Mouse (Mus musculus) heart, embryonic 13.5 days (tissue): ENCODE measurements around the gene Slc28a1. TPM values are rescaled to one million over a fixed set of nuclear protein-coding genes. Genes with fewer than 3 reads are reported as not detected.

Experiments used
- ATAC-seq: fragments of 200-750 bp; cut with Nextera tagmentation; 2 replicates; pipeline ENCODE4 v1.8.0; 2017; ENCODE audit warnings: moderate TSS enrichment; ENCODE audit not compliant: insufficient number of reproducible peaks, low FRiP score, low TSS enrichment; ENCODE audit errors: extremely low read depth
- H3K27ac ChIP-seq: fragments of 300-500 bp; sonication (generic); replicated peaks from 2 replicates; pipeline ENCODE4 v1.5.1; 2015; ENCODE audit warnings: moderate library complexity, mild to moderate bottlenecking, inconsistent platforms
- H3K27me3 ChIP-seq: fragments of 300-500 bp; sonication (generic); replicated peaks from 2 replicates; pipeline ENCODE4 v1.6.1; 2015; ENCODE audit warnings: mild to moderate bottlenecking, inconsistent platforms
- H3K36me3 ChIP-seq: fragments of 300-500 bp; sonication (generic); 2 replicates; pipeline ENCODE4 v1.6.1; 2015; ENCODE audit warnings: mild to moderate bottlenecking, inconsistent platforms
- H3K4me1 ChIP-seq: fragments of 300-500 bp; sonication (generic); 2 replicates; pipeline ENCODE4 v1.6.1; 2015; ENCODE audit warnings: inconsistent platforms
- H3K4me2 ChIP-seq: fragments of 300-500 bp; sonication (generic); 2 replicates; pipeline ENCODE4 v1.6.1; 2015; ENCODE audit warnings: inconsistent platforms, mild to moderate bottlenecking, moderate library complexity
- H3K4me3 ChIP-seq: fragments of 300-500 bp; sonication (generic); 2 replicates; pipeline ENCODE4 v1.5.1; 2015; ENCODE audit warnings: moderate library complexity, mild to moderate bottlenecking, inconsistent platforms
- H3K9ac ChIP-seq: fragments of 300-500 bp; sonication (generic); 2 replicates; pipeline ENCODE4 v1.6.1; 2015; ENCODE audit warnings: inconsistent platforms, mild to moderate bottlenecking, moderate library complexity
- H3K9me3 ChIP-seq: fragments of 300-500 bp; sonication (generic); 2 replicates; pipeline ENCODE4 v1.6.1; 2016; ENCODE audit warnings: inconsistent platforms
- WGBS: fragments of 180-500 bp; shearing (Covaris S2); methylation state at CpG from one replicate; pipeline ENCODE4 v1.1.7; 2015; ENCODE audit warnings: mixed read lengths; 5-methylcytosine and 5-hydroxymethylcytosine counted together
- polyA plus RNA-seq: library from polyadenylated mRNA; unstranded; fragments of >200 nt; fragmentation: Nextera tagmentation; extraction: Ambion mirVana; gene quantifications from 2 replicates; pipeline ENCODE4 v1.2.1, GENCODE M21; 2015

Gene Slc28a1
- 0.05 and 0.11 TPM in 2 replicates for polyA plus RNA-seq

- Histone ChIP-seq H3K4me2 (no peak within 1 kb of the TSS), H3K27me3 (no peaks in the 10 kb centered on the region), H3K9me3 (no peaks in the 10 kb centered on the region), H3K9ac (no peak within 1 kb of the TSS), H3K4me1 (peaks cover 26% of the 10 kb centered on the region), H3K36me3 (no peaks in the 10 kb centered on the region), H3K4me3 (no peak within 1 kb of the TSS), H3K27ac (no peak within 1 kb of the TSS)
- ATAC-seq: no peak
- WGBS: 53% methylated on average over 6 of the region's 6 CpGs
These were observed at the start of gene Slc28a1 for GRCm38 (mm10) chr7:81114555-81114954. Gene Slc28a1 (plus strand): TSS chr7:81114799.

GRCm38 (mm10) chr7:81066714-81067113, 47.9 kb upstream of the Slc28a1 start:
- Histone ChIP-seq H3K4me1 (peaks cover 45% of the 10 kb centered on the region), H3K27me3 (no peaks in the 10 kb centered on the region), H3K4me2 (no peak overlapping the region), H3K36me3 (peaks cover 82% of the 10 kb centered on the region), H3K4me3 (no peak overlapping the region), H3K9me3 (no peaks in the 10 kb centered on the region), H3K9ac (peak overlapping the region; percentile 30), H3K27ac (peak overlapping the region; percentile 39)
- ATAC-seq: no peak; the same call in 1 of the 2 replicates
- WGBS: 30% methylated on average over 6 of the region's 6 CpGs

DNA sequence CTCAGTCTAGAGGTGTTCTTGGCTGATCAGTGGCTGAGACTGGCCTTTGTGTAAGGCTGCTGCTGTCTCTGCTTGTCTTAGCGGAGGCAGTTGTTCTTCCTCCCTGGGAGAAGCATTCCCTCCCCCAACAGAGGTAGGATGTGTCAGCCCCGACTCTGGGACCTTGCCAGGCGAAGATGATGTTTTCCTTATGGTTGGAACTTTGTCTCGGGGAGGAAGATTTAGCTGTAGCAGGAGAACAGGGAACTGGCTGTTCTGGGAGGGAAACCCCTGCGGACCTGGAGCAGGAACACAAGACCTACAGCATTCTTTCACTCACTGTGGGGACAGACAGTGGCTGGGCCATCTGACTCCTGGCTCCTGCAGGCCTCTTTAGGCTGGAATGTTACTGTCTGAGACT, 42.1 kb upstream of the Slc28a1 start:
- Histone ChIP-seq H3K4me2 (no peak overlapping the region), H3K9ac (peak overlapping the region; percentile 37; the same call in 1 of the 2 replicates), H3K36me3 (peaks cover 75% of the 10 kb centered on the region), H3K4me3 (no peak overlapping the region), H3K4me1 (peaks cover 64% of the 10 kb centered on the region), H3K27ac (peak overlapping the region; percentile 79), H3K27me3 (no peaks in the 10 kb centered on the region), H3K9me3 (no peaks in the 10 kb centered on the region)
- ATAC-seq: no peak
- WGBS: 34% methylated on average over 5 of the region's 5 CpGs

DNA sequence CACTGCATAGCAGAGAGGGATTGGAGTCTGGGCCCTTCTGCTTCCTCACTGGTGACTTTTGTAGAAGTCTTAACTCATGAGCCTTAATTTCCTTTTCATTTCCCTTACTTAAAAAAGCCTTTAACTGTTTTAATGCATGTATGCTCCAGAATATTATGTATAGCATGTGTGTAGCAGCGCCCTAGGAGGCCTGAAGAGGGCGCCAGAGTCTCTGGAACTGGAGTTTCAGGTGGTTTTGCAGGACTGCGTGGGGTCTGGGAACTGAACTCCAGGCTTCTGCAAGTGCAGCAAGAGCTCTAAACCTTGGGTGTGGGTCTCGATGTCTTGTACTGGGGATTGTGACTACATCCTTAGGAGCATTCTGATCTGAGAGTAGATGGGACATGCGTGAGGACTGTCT, 41.3 kb upstream of the Slc28a1 start:
- Histone ChIP-seq H3K27me3 (no peaks in the 10 kb centered on the region), H3K27ac (peak overlapping the region; percentile 79), H3K9me3 (no peaks in the 10 kb centered on the region), H3K4me3 (no peak overlapping the region), H3K4me2 (no peak overlapping the region), H3K36me3 (peaks cover 75% of the 10 kb centered on the region), H3K4me1 (peaks cover 72% of the 10 kb centered on the region), H3K9ac (no peak overlapping the region)
- WGBS: 83% methylated on average over 5 of the region's 5 CpGs
- ATAC-seq: no peak

DNA sequence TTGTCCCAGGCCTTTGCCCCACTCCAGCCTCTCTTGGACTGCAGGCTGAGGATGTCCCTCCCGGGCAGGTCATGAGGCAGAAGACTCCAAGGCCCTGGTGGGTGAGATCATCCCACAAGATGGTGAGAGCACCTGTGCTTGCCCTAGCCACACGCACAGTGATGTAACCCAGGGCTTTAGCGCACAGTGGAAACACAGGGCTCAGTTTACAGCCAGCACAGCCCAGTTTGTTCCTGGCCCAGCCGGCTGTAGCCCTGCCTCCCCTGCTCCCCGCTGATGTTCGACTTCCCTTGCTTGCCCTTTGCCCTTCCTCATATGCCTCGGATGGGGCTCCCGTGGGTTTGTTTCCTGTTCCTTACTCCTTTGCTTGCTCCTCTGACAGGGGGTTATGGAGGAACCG, 40.1 kb upstream of the Slc28a1 start:
- Histone ChIP-seq H3K36me3 (peaks cover 69% of the 10 kb centered on the region), H3K4me3 (no peak overlapping the region), H3K4me2 (no peak overlapping the region), H3K4me1 (peaks cover 85% of the 10 kb centered on the region), H3K27ac (peak overlapping the region; percentile 98), H3K27me3 (no peaks in the 10 kb centered on the region), H3K9me3 (no peaks in the 10 kb centered on the region), H3K9ac (peak overlapping the region; percentile 15)
- WGBS: 48% methylated on average over 9 of the region's 9 CpGs
- no peak for ATAC-seq

DNA sequence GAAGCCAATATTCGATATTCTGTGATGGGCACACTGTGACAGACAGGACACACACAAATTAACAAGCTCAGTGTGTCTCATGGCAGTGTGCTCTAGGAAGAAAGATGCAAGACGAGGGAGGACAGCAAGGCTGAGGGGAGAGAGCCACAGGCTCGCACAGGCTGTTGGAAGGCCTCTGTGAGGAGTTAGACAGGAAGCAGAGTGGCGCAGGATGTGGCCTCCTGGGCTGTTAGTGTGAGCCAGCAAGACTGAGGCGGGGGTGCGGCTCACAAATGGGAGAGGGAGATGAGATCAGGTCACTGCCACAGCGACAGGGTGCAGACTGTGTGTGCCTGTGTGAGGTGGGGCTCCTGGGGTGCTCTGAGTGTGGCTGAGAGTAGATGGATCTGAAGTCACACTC, 39.3 kb upstream of the Slc28a1 start:
- peaks cover 61% of the 10 kb centered on the region for H3K36me3 ChIP-seq

GRCm38 (mm10) chr7:81075732-81076131, 38.9 kb upstream of the Slc28a1 start:
- H3K27me3 ChIP-seq: no peaks in the 10 kb centered on the region
- H3K9me3 ChIP-seq: no peaks in the 10 kb centered on the region
- peak overlapping the region; percentile 98 for H3K27ac ChIP-seq
- peaks cover 57% of the 10 kb centered on the region for H3K36me3 ChIP-seq
- 53% methylated on average over 5 of the region's 5 CpGs for WGBS
- H3K4me3 ChIP-seq: no peak overlapping the region
- H3K4me2 ChIP-seq: no peak overlapping the region
- peak overlapping the region; percentile 47 for H3K9ac ChIP-seq
- H3K4me1 ChIP-seq: peaks cover 91% of the 10 kb centered on the region
- no peak for ATAC-seq

More for the DNA sequence above, 39.3 kb upstream of the Slc28a1 start:
- H3K9me3 ChIP-seq: no peaks in the 10 kb centered on the region
- no peak overlapping the region for H3K4me2 ChIP-seq
- peaks cover 91% of the 10 kb centered on the region for H3K4me1 ChIP-seq
- 38% methylated on average over 7 of the region's 7 CpGs for WGBS
- peak overlapping the region; percentile 98 for H3K27ac ChIP-seq
- no peaks in the 10 kb centered on the region for H3K27me3 ChIP-seq
- peak overlapping the region; percentile 47 for H3K9ac ChIP-seq
- no peak for ATAC-seq
- no peak overlapping the region for H3K4me3 ChIP-seq

DNA sequence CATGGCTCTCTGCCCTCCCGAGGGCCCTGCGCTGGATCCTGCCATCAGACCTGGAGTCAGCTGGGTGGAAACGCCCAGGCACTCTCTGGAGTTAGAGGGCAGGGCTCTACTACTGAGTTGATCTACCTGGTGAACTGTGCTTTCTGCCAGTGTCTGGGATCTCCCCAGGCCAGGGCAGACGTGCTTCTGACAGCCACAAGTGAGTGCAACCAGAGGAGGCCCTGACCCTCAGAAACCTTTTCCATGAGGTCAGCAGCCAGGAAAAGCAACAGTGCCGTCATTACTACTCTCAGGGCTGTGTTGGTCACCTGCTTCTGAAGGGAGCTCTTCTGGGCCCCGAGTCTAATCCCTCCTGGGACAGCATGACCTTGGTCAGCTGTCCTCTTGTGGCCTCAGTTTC, 37.6 kb upstream of the Slc28a1 start:
- peak; percentile 59 for ATAC-seq
- Histone ChIP-seq H3K4me1 (peaks cover 88% of the 10 kb centered on the region), H3K27me3 (no peaks in the 10 kb centered on the region), H3K27ac (peak overlapping the region; percentile 98), H3K9me3 (no peaks in the 10 kb centered on the region), H3K9ac (peak overlapping the region; percentile 69), H3K4me3 (no peak overlapping the region), H3K36me3 (peaks cover 52% of the 10 kb centered on the region), H3K4me2 (no peak overlapping the region)
- WGBS: 31% methylated on average over 6 of the region's 6 CpGs

GRCm38 (mm10) chr7:81078740-81079139, 35.9 kb upstream of the Slc28a1 start:
- Histone ChIP-seq H3K27ac (peak overlapping the region; percentile 98), H3K4me3 (no peak overlapping the region), H3K4me1 (peaks cover 70% of the 10 kb centered on the region), H3K27me3 (no peaks in the 10 kb centered on the region), H3K36me3 (peaks cover 52% of the 10 kb centered on the region), H3K9me3 (no peaks in the 10 kb centered on the region), H3K4me2 (peak overlapping the region; percentile 29), H3K9ac (peak overlapping the region; percentile 69)
- 0 out of 2 replicates have a peak, but pooled peaks have one; percentile 35 for ATAC-seq
- 26% methylated on average over 6 of the region's 6 CpGs for WGBS

GRCm38 (mm10) chr7:81093420-81093965, 21.1 kb upstream of the Slc28a1 start:
- H3K4me1 ChIP-seq: peaks cover 24% of the 10 kb centered on the region
- H3K9me3 ChIP-seq: no peaks in the 10 kb centered on the region
- no peaks in the 10 kb centered on the region for H3K27me3 ChIP-seq
- ATAC-seq: no peak
- H3K4me3 ChIP-seq: no peak overlapping the region
- 51% methylated on average over 18 of the region's 18 CpGs for WGBS
- H3K27ac ChIP-seq: peak overlapping the region; percentile 67
- H3K9ac ChIP-seq: peak overlapping the region; percentile 61
- peaks cover 70% of the 10 kb centered on the region for H3K36me3 ChIP-seq
- no peak overlapping the region for H3K4me2 ChIP-seq

DNA sequence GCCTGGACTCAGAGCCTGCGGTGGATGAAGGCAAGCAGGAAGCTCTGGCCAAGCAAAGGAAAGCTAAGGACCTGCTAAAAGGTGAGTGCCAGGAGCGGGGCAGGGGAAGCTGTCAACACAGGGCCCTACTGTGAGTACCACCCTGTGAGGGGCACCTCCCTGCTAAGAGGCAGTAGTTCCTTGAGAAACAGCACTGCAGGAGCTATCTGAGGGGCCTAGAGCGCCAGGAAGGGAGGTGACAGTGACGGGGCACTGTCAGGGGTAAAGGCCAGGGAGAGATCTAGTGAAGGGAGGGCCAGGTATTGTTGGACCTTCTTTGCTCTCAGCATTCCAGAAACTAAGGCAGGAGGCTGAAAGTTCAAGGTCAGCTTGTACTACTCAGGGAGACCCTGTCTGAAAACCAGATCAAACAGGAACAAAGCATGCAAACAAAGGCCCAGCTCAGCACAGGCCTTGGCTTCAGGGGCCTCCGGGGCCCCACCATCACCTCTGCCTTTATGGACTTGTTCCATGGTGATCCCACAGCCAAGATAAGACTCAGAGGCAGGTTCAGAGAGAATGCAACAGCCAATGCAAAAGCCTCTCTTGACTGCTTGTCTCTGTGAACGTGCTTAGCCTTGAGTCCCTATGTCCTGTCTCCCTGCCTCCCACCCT, 20.4 kb upstream of the Slc28a1 start:
- H3K27ac ChIP-seq: peak overlapping the region; percentile 67
- H3K9ac ChIP-seq: peak overlapping the region; percentile 61
- no peaks in the 10 kb centered on the region for H3K27me3 ChIP-seq
- WGBS: 47% methylated on average over 6 of the region's 6 CpGs
- H3K9me3 ChIP-seq: no peaks in the 10 kb centered on the region
- H3K4me2 ChIP-seq: no peak overlapping the region
- H3K36me3 ChIP-seq: peaks cover 73% of the 10 kb centered on the region
- no peak for ATAC-seq
- H3K4me3 ChIP-seq: no peak overlapping the region
- H3K4me1 ChIP-seq: peaks cover 24% of the 10 kb centered on the region

DNA sequence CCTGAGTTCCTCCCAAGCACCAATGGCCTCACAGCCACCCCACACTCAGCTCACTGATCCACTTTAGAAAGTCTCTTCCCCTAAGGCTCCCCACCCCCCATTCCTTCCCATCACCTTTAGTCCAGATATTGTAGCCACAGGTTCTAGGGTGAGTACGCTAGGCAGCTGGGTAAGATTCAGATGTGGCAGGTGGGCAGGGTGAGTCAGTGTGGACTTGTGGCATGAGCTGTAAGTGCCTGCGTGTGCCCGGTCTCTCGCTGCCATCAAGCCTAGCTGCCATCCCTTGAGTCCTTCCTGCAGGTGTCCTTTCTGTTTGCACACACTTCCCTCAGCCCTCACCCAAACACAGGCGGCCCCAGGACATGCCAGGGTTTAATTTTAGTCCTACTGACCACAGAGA, 14.3 kb upstream of the Slc28a1 start:
- Histone ChIP-seq H3K36me3 (peaks cover 88% of the 10 kb centered on the region), H3K9ac (no peak overlapping the region), H3K4me1 (no peaks in the 10 kb centered on the region), H3K27me3 (no peaks in the 10 kb centered on the region), H3K4me3 (no peak overlapping the region), H3K27ac (no peak overlapping the region), H3K4me2 (no peak overlapping the region), H3K9me3 (no peaks in the 10 kb centered on the region)
- no peak for ATAC-seq
- 82% methylated on average over 5 of the region's 5 CpGs for WGBS
